27 mouse cellular contexts compared by ENCODE assay signal in genomic region chr2:51936585-51936984, GRCm38 (mm10). TPM values are rescaled to one million over a fixed set of nuclear protein-coding genes. Genes with fewer than 3 reads are reported as not detected.
DNase-seq lines count a peak whose midpoint lies in the region; ATAC-seq and TF ChIP-seq lines count a peak whose summit lies in the region.
"Had no signal": no experiment of that assay in that cellular context is flagged by ENCODE, and none has a peak within 500 bp of the region (broad histone marks: within the 10 kb centered on the region; RNA-seq: fewer than 3 reads in every experiment).

No protein-coding gene starts in this region.

- H3K27ac ChIP-seq in heart, postnatal 0 days (ENCODE audit: low read depth), result no peak overlapping the region
- H3K27ac ChIP-seq in heart, embryonic 11.5 days (ENCODE audit: low read depth, low read length), result no peak overlapping the region
- 0 out of 2 replicates have a peak overlapping the region, but pooled peaks have one; percentile 1 for H3K27ac ChIP-seq in liver, embryonic 15.5 days (replicated peaks)
- H3K27ac ChIP-seq in liver, postnatal 0 days (ENCODE audit: low read depth), result no peak overlapping the region
- H3K27ac ChIP-seq: embryonic facial prominence, embryonic 10.5 days; embryonic facial prominence, embryonic 13.5 days; forebrain, embryonic 13.5 days; heart, embryonic 13.5 days; hindbrain, embryonic 10.5 days; hindbrain, embryonic 13.5 days; intestine, embryonic 15.5 days had no signal

- H3K4me2 ChIP-seq in heart, postnatal 0 days (ENCODE audit: low read depth, low read length), result no peak overlapping the region
- H3K4me2 ChIP-seq in heart, embryonic 11.5 days, result no peak overlapping the region
- H3K4me2 ChIP-seq in liver, embryonic 15.5 days, result no peak overlapping the region; the same call in 1 of the 2 replicates
- no peak overlapping the region for H3K4me2 ChIP-seq in liver, postnatal 0 days (ENCODE audit: low read depth, low read length)
- H3K4me2 ChIP-seq: embryonic facial prominence, embryonic 13.5 days; forebrain, embryonic 13.5 days; heart, embryonic 13.5 days; hindbrain, embryonic 13.5 days; intestine, embryonic 15.5 days had no signal

- 0 out of 2 replicates have a peak, but pooled peaks have one; percentile 5 for TF ChIP-seq CTCF in heart, postnatal 0 days (IDR thresholded peaks at IDR 0.05; ENCODE audit: low read depth)
- no peak for TF ChIP-seq CTCF in liver, postnatal 0 days (IDR thresholded peaks at IDR 0.05; ENCODE audit: low read depth)

- H3K9ac ChIP-seq in heart, postnatal 0 days (replicated peaks; ENCODE audit: low read depth, low read length), result no peak overlapping the region
- H3K9ac ChIP-seq in heart, embryonic 11.5 days (ENCODE audit: low read depth, low read length), result no peak overlapping the region
- no peak overlapping the region for H3K9ac ChIP-seq in liver, embryonic 15.5 days
- no peak overlapping the region for H3K9ac ChIP-seq in liver, postnatal 0 days (replicated peaks)
- H3K9ac ChIP-seq: embryonic facial prominence, embryonic 13.5 days; forebrain, embryonic 13.5 days; heart, embryonic 13.5 days; hindbrain, embryonic 13.5 days; intestine, embryonic 15.5 days had no signal

- H3K27me3 ChIP-seq in heart, postnatal 0 days (ENCODE audit: control insufficient read depth, insufficient read depth, low read length), result no peaks in the 10 kb centered on the region
- H3K27me3 ChIP-seq in heart, embryonic 11.5 days (ENCODE audit: control insufficient read depth, insufficient read depth, low read length), result 0 out of 2 replicates have a peak, but pooled peaks cover 2% of the 10 kb centered on the region
- no peaks in the 10 kb centered on the region for H3K27me3 ChIP-seq in liver, embryonic 15.5 days
- no peaks in the 10 kb centered on the region for H3K27me3 ChIP-seq in liver, postnatal 0 days (ENCODE audit: insufficient read depth, low read length)
- H3K27me3 ChIP-seq: CH12.LX; heart, embryonic 13.5 days; intestine, embryonic 15.5 days had no signal

- H3K4me1 ChIP-seq in heart, postnatal 0 days (ENCODE audit: control insufficient read depth, insufficient read depth), result 0 out of 2 replicates have a peak, but pooled peaks cover 3% of the 10 kb centered on the region
- no peaks in the 10 kb centered on the region; the same call in 1 of the 2 replicates for H3K4me1 ChIP-seq in heart, embryonic 11.5 days (ENCODE audit: control insufficient read depth, insufficient read depth, low read length)
- peaks cover 70% of the 10 kb centered on the region for H3K4me1 ChIP-seq in liver, embryonic 15.5 days (replicated peaks)
- H3K4me1 ChIP-seq in liver, postnatal 0 days (ENCODE audit: insufficient read depth), result peaks cover 14% of the 10 kb centered on the region

- no peaks in the 10 kb centered on the region for H3K36me3 ChIP-seq in heart, postnatal 0 days (replicated peaks; ENCODE audit: control insufficient read depth, insufficient read depth, low read length)
- H3K36me3 ChIP-seq in heart, embryonic 11.5 days (ENCODE audit: control insufficient read depth, insufficient read depth, low read length), result no peaks in the 10 kb centered on the region
- 0 out of 2 replicates have a peak, but pooled peaks cover 5% of the 10 kb centered on the region for H3K36me3 ChIP-seq in liver, embryonic 15.5 days (replicated peaks)
- no peaks in the 10 kb centered on the region for H3K36me3 ChIP-seq in liver, postnatal 0 days (replicated peaks; ENCODE audit: insufficient read depth, low read length)
- H3K36me3 ChIP-seq: embryonic facial prominence, embryonic 10.5 days; embryonic facial prominence, embryonic 13.5 days; hindbrain, embryonic 10.5 days; hindbrain, embryonic 13.5 days; intestine, embryonic 15.5 days had no signal

- no peaks in the 10 kb centered on the region for H3K9me3 ChIP-seq in heart, postnatal 0 days (replicated peaks; ENCODE audit: control insufficient read depth, low read length)
- H3K9me3 ChIP-seq in heart, embryonic 11.5 days (replicated peaks; ENCODE audit: control insufficient read depth, low read length), result no peaks in the 10 kb centered on the region
- H3K9me3 ChIP-seq in liver, embryonic 15.5 days (replicated peaks), result no peaks in the 10 kb centered on the region
- no peaks in the 10 kb centered on the region for H3K9me3 ChIP-seq in liver, postnatal 0 days (ENCODE audit: low read length)
- H3K9me3 ChIP-seq: embryonic facial prominence, embryonic 10.5 days; embryonic facial prominence, embryonic 13.5 days; forebrain, embryonic 13.5 days; G1E; heart, embryonic 13.5 days; hindbrain, embryonic 10.5 days; hindbrain, embryonic 13.5 days; intestine, embryonic 15.5 days had no signal

- no peak for ATAC-seq in heart, postnatal 0 days (ENCODE audit: insufficient read depth, low read depth)
- no peak for ATAC-seq in heart, embryonic 11.5 days (replicated peaks; ENCODE audit: insufficient number of reproducible peaks, low FRiP score, low TSS enrichment)
- no peak for ATAC-seq in liver, embryonic 15.5 days (ENCODE audit: insufficient read depth)
- ATAC-seq in liver, postnatal 0 days, result no peak
- ATAC-seq: forebrain, embryonic 13.5 days; forebrain, embryonic 16.5 days; hindbrain, embryonic 16.5 days; intestine, embryonic 15.5 days had no signal

- 75% methylated on average over 3 of the region's 3 CpGs for WGBS in heart, postnatal 0 days
- 81% methylated on average over 3 of the region's 3 CpGs for WGBS in heart, embryonic 11.5 days (ENCODE audit: insufficient replicate concordance)
- WGBS in liver, embryonic 15.5 days (ENCODE audit: insufficient replicate concordance), result 58% methylated on average over 3 of the region's 3 CpGs
- WGBS in liver, postnatal 0 days (ENCODE audit: insufficient replicate concordance), result 75% methylated on average over 3 of the region's 3 CpGs

- DNase-seq in heart, postnatal 0 days (ENCODE audit: low spot score), result no peak
- no peak for DNase-seq in liver, postnatal 0 days
- DNase-seq in MN1 (ENCODE audit: low spot score), result peak; percentile 18
- no peak for DNase-seq in thymus, postnatal 10 days (ENCODE audit: low spot score in 2 of 2)
- DNase-seq in cerebellum, postnatal 14 days, result no peak
- DNase-seq: adrenal gland, adult 2 months; adrenal gland, postnatal 14 days; cerebellum, adult 11 months; cerebellum, adult 2 months; cerebellum, postnatal 36 days; embryo, embryonic 11 days; gastrocnemius, postnatal 14 days; heart, adult 18-20 months had no signal

- no peak for TF ChIP-seq EP300 in heart, postnatal 0 days (IDR thresholded peaks at IDR 0.05; ENCODE audit: low read depth)
- no peak for TF ChIP-seq EP300 in liver, postnatal 0 days (IDR thresholded peaks at IDR 0.05; ENCODE audit: low read depth)

- no peak overlapping the region for H3K4me3 ChIP-seq in heart, postnatal 0 days (ENCODE audit: low read depth, low read length)
- H3K4me3 ChIP-seq in heart, embryonic 11.5 days (ENCODE audit: low read depth, low read length), result no peak overlapping the region
- H3K4me3 ChIP-seq in liver, embryonic 15.5 days (replicated peaks), result no peak overlapping the region
- H3K4me3 ChIP-seq in liver, postnatal 0 days (ENCODE audit: low read depth, low read length), result no peak overlapping the region
- H3K4me3 ChIP-seq: embryonic facial prominence, embryonic 10.5 days; embryonic facial prominence, embryonic 13.5 days; forebrain, embryonic 13.5 days; heart, embryonic 13.5 days; hindbrain, embryonic 10.5 days; hindbrain, embryonic 13.5 days; intestine, embryonic 15.5 days had no signal

RNA-seq across cellular contexts. Expression of gene Rbm43, which starts 1.6 kb away (rescaled TPM):
- 6.8 and 27.9 TPM in 2 replicates for total RNA-seq in heart, postnatal 0 days (2014; rRNA removed; ENCODE audit: low replicate concordance)
- 9.7 and 10.7 TPM in 2 replicates for polyA plus RNA-seq in heart, postnatal 0 days (2015; fragmentation: Nextera tagmentation; extraction: Ambion mirVana)
- 11.6 and 14.4 TPM in 2 replicates for polyA plus RNA-seq in heart, embryonic 11.5 days (2014; fragmentation: Nextera tagmentation; extraction: Ambion mirVana)
- polyA plus RNA-seq in liver, embryonic 15.5 days (2015; fragmentation: Nextera tagmentation; extraction: Ambion mirVana), result 20.3 and 22.0 TPM in 2 replicates
- 11.9 and 12.1 TPM in 2 replicates for polyA plus RNA-seq in liver, postnatal 0 days (2015; fragmentation: Nextera tagmentation; extraction: Ambion mirVana)

RNA-seq across cellular contexts. Expression of gene Nmi, which starts 36.7 kb away (rescaled TPM):
- total RNA-seq in heart, postnatal 0 days (2014; rRNA removed; ENCODE audit: low replicate concordance), result 2.2 and 6.0 TPM in 2 replicates
- 19.8 and 25.6 TPM in 2 replicates for polyA plus RNA-seq in heart, postnatal 0 days (2015; fragmentation: Nextera tagmentation; extraction: Ambion mirVana)
- polyA plus RNA-seq in heart, embryonic 11.5 days (2014; fragmentation: Nextera tagmentation; extraction: Ambion mirVana), result 12.6 and 12.7 TPM in 2 replicates
- polyA plus RNA-seq in liver, embryonic 15.5 days (2015; fragmentation: Nextera tagmentation; extraction: Ambion mirVana), result 9.0 and 11.9 TPM in 2 replicates
- 23.0 and 26.7 TPM in 2 replicates for polyA plus RNA-seq in liver, postnatal 0 days (2015; fragmentation: Nextera tagmentation; extraction: Ambion mirVana)
- polyA plus RNA-seq: erythroblast, embryonic 14.5 days had no signal
